Mouse (Mus musculus) urinary bladder, adult 18-20 months (tissue): ENCODE measurements around the gene Tpst2.

ENCODE experiments used
- DNase-seq, 2 experiments: peaks; one replicate each; pipeline ENCODE4 v3.0.0; 2022; ENCODE audit warnings: low spot score in 2 of 2, mixed read lengths in 2 of 2

The Tpst2 gene

DNA sequence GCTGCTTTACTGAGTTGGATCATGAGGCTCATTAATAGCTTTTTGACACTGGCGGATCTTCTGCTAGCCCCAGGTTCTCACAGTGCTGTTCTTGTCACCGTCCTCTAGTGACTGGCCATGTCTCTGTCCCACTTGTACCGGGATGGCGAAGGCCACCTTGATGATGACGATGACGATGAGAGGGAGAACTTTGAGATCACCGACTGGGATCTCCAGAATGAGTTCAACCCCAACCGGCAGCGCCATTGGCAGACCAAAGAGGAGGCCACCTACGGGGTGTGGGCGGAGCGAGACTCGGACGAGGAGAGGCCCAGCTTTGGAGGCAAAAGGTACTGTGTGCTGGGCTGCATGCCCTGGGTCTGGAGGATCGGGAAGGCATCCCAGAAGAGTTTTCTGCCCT, 51.4 kb downstream of the Tpst2 start:
- no peak for DNase-seq

DNA sequence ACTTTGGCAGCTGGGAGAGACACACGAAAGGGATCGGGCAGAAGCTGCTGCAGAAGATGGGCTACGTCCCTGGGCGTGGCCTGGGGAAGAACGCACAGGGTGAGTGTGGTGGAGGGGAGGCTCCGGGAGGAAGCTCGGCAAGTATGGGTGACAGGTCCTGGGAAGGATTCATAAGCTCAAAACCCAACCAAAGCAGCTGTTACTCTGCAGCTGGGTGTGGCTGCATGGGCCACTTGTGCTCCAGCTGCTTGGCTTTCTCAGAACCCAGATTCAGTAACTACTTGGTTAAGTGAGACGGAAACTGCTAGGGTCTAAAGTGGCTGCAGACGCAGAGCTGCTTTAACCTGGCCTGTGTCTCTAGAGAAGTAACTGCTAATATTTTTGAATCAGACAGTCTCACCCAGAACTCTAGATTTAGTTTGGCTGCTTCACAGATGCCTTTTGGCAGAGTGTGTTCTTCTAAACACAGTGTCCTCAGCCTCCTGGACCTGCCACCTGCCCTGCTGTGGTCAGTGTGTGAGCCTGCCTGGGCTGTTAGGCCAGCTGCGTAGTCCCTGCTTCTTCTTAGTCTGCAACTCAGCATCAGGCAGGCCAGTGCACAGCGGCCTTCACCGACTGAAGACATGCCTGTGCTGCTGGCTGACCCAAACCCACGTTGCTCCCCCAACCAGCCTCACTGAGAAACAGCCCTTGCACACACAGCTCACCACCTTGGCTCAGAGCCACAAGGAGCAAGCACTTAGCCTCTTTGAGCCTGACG, 53.5 kb downstream of the Tpst2 start:
- DNase-seq, result no peak

DNA sequence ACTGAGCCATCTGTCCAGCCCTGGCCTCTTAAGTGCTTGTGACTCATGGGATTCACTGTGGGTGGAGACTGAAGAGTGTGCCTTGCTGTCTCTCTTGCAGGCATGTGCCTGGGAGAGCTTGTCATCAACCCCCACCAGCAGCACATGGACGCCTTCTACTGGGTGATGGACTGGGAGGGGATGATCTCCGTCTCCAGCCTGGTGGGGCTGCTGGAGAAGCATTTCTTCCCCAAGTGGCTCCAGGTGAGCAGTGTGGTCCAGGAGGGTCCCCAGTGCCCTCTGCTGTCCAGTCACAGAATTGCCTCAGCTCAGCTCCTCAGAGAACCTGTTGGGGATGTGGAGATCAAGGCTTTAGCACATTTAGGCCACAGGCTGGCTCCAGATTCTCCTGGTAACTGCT, 59.0 kb downstream of the Tpst2 start:
- peak; percentile 23 to 27 for DNase-seq

DNA sequence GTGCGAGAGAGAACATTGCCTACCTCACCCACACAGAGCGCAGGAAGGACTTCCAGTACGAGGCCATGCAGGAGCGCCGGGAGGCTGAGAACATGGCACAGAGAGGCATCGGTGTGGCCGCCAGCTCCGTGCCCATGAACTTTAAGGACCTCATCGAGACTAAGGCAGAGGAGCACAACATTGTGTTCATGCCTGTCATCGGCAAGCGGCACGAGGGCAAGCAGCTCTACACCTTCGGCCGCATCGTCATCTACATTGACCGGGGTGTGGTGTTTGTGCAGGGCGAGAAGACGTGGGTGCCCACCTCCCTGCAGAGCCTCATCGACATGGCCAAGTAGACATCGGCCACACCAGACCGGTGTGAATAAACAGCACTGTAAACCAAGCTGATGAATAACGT, 60.5 kb downstream of the Tpst2 start:
- DNase-seq, result no peak

DNA sequence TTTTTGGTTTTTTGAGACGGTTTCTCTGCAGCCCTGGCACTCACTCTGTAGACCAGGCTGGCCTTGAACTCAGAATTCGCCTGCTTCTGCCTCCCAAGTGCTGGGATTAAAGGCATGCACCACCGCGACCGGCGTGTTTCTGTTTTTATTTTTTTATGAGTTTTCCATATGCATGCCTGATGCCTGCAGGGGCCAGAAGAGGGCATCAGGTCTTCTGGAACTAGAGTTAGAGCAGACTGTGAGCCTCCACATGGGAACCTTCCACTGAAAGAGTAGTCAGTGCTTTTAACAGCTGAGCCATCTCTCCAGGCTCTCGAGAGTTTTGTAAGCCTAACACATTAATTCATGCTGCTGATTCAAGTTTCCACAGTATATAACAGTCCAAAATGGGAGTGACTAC, 62.7 kb downstream of the Tpst2 start:
- DNase-seq, result no peak

DNA sequence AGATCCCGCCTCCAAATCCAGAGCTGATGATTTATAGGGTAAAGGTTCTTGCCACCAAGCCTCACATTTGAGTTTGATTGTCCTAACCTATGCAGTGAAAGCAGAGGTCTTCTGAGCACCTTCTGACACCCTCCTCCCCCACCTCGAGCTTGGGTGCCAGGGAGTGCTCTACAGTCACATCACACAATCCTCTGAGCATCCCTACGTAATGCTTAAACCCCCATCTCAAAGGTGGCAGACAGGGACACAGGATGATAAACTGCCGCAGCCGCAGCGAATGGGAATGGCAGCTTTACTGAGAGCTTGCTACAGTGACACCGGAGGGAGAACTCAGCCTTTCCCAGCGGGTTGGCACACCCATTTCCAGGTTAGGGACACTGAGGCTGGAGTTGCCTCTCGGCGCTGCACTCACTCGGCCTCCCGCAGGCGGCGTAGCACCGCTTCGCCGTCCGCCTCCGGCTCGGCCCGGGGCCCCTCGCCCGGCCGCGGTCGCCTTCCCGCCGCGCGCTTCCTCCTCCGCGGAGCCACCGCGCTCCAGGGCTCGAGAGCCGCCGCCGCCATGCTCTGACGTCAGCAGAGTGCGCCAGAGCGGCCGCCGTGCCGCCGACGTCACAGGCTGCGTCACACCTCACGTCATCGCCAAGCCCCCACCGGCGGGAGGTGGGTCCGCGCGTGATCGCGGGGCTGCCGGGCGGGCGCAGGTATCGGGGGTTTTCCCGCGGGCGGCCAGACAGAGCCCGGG, 66.1 kb downstream of the Tpst2 start, which contains the start of the genes Srrd and Hps4:
Srrd (minus strand) TSS at position 578 of the 742 bp plus-strand sequence.
Hps4 (plus strand) TSS at position 621 of the 742 bp plus-strand sequence.
- DNase-seq, result peak; percentile 66 to 85

DNA sequence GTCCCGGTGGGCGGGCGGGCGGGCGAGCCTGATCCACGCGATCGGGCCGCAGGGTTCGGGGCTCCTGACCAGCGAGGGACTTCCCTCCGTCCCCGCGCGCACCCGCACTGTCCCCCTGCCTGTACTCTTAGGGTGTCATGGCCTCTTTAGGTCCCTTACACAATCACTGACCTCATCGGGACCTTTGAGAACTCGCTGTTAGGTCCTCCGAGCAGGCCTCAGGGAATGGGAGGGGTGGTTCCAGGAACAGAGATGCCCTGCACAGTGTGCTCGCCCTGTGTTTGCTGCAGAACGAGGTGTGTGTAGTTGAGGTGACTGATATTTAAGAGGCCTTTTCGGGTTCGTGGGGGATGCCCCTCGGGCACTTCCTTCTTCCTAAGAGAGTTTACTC, 66.7 kb downstream of the Tpst2 start:
- no peak for DNase-seq

DNA sequence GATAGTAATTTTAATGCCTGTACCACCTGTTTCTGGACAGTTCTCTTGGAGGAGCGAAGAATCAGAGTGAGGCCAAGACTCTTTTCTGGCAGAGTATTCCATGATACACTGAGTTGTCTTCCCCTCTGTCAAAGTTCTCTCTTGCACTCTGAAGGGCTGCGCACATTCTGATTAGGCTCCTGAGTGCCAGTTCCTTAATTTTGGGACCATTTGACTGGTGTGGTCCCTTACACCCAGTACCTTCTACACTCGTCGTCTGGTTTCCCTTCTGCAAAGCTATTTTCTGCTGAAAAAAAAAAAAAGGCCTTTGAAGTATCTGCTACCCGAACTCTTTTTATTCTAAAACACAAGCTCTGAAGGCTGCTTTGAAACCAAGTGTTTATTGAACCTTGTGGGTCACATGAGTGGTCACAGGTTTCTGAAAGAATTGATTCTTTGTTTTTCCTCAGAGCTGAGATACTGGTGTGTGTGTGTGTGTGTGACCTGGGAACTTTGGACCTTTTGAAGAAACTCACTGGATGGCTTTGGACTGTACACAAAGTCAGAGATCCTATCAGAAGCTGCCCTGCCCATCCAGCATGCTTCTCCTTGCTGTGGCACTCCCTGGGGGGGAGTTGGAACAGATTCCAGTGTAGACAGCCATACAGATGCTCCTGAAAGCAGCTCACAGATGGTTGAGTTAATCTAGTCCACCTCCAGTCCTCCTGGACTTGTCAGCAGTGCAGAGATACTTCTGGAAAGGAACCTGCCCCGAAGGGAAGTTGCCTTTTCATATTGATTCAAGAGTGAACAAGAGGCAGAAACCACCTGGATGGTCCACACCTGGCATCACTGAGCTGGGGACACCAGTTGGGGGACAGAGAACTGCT, 67.8 kb downstream of the Tpst2 start:
- no peak for DNase-seq

DNA sequence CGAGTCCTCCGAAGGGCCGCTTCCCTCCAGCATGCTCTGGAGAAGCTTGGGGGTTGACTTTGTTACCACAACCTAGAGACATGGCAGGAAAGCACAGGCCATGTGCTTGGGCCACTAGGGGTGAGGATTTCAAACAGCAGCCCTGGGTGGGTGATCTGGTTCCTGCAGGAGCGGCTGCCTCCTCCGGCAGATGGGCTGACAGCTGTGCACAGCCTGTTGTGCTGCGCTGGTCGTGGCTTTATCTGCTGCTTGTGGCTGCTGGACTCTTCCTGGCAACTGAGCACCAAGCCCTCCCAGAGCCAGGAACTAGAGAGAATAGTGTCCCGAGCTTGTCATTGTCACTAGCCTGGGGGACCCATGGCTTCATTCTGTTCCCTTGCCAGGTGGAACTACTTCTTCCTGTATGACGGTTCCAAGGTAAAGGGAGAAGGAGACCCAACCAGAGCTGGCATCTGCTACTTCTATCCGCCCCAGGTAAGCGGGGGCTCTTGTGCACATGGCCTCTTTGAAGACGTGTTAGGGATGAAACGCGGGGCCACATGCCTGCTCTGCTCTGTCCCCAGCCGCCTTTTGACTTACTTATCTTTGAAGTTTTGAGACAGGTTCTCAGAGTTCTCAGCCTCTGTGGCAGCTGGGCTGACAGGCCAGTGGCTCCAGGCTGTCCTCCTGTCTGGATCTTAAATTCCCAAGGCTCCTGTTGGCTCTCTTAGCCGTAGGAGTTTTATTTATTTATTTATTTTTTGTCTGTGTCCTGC, 69.9 kb downstream of the Tpst2 start:
- DNase-seq, result no peak

DNA sequence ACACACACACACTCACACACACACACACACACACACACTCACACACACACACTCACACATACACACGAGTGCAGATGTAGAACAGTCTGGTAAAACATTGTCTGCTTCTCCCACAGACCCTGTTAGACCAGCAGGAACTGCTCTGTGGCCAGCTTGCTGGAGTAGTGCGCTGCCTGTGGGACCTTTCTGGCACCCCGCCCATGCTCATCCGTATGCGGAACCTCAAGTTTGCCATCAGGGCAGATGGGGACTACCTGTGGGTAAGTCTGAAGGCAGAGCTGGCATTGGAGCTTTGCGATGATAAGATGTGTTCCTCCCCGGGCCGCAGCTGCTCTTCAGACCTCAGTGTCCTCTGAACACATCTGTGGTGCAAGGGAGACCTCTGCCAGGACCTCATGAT, 72.7 kb downstream of the Tpst2 start:
- DNase-seq, result no peak

DNA sequence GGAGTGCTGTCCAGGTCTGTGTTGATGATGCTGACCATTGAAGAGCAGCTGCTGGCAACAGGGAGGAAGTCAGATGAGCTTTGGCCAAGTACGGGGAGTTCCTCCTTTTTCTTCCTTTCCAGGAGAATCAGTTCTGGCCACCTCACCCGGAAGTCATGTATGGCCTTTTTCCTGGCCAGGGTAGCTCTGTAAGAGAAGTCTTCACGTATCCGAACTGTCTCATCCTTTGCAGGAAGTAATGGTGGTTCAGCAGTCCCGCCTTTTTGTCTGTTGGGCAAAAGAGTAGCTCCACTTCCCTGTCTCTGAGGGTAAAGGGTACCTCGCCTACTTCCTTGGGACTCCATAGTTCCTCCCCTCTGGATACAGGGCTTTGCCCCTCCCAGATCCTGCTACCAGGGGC, 79.0 kb downstream of the Tpst2 start:
- DNase-seq, result no peak

DNA sequence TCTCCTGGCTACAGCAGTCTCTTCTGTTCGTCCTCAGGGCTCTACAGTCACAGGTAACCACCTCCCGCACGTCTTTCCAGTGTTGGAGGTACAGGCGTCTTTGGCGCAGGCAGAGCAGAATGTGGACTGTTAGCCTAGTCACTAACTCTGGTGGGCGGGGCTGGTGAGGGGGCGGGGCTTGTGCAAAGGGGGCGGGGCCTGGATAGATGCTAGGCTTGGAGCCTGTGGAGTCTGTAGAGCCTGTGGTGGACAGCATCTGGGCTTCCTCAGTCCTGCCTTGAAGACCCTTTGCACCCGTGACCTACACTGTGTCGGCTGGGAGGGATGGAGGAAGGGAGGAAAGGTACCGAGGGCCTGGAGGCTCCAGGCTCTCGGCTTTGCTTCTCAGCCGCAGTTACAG, 79.4 kb downstream of the Tpst2 start, which contains the start of gene Gm6583:
Gm6583 (minus strand) TSS at position 124 of the 400 bp plus-strand sequence.
- DNase-seq, result no peak

DNA sequence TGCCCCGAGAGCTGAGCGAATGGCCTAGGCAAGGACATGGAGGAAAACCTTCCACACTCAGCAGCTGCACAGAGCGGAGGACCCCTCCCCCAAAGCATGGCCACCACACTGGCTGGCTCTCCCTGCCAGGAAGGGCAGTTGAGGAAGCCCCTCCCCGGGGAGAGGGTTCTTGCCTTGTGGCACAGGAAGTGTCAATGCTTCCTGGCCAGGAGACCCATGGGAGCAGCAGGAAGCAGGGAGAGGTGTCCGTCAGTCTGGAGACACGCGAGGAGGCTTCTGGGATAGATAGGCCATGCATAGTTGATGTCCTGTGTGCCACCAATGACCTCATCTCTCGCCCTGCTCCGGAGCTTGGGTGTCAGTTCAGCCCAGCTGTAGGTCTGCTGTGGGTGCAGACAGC, 79.8 kb downstream of the Tpst2 start:
- DNase-seq, result no peak

DNA sequence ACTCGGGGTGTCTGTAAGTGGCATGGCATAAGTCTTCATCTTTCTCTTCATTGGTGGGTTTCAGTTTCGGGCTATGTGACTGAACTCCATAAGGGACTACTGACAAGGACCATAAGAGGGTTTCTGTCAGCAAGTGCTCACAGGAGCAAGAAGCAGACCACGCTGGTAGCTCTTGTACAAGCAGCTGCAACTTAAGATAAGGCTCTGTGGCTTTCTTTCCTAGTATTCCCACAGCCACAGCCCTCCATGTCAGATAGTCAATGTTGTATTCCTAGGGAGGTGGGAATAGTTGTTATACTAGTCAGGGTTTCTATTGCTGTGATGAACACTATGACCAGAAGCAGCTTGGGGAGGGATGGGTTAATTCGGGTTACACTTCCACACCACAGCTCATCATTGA, 83.0 kb downstream of the Tpst2 start:
- no peak for DNase-seq

DNA sequence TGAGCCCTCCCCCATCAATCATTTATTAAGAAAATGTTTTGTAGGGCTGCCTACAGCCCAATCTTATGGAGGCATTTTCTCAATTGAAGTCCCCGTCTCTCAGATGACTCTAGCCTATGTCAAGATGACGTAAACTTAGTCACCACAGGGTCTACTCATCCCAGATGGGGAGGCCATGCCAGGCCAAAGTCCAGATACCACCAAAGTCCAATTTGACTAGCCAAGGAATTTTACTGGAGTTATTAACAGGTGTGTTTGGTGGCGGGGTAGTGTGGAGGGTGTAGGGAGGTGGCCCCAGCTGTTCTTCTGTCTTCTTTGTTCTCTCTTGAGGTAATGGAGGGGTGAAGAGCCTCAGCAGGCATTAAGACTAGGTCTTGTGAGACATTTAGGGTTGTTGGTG, 83.6 kb downstream of the Tpst2 start:
- no peak for DNase-seq

DNA sequence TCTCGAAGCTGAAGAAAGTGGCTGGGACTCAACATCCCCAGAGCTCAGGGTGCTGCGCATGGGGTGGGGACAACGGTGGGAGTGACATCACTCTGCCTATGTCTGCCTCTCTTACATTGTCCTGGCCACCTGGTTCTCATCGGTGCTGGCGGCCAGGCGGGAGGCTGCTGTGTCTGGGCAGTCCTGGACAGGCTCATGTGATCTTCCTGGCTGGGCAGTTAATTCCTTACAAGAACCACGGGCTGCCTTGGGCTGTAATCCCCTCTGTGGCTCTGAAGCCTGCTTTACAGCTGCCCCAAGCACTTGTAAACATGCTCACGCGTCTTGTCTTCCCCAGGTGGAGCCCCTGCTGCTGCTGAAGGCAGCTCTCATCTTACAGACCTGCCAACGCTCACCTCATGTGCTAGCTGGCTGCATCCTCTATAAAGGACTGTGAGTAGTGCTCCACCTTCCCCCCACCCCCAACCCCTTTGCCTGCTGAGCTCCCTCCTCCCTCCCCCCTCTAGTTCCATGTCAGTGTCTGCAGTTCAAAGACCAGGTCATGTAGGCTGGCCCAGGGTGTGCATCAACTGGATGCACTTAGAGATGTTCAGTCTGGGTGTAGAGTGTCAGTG, 87.8 kb downstream of the Tpst2 start:
- no peak for DNase-seq
